Mouse (Mus musculus) c-Kit-positive CD71-positive TER-119-negative erythroid progenitor cells, embryonic 14.5 days (primary cell): ENCODE measurements at regions not wholly inside any gene's neighbourhood (a gene's known extent, or its start where the extent isn't known, plus 50 kb on each side); places are given as distances from the start of the nearest gene placed in this dataset.

Source experiments
- DNase-seq: peaks from one replicate; pipeline ENCODE4 v3.0.0-alpha.2; 2013; ENCODE audit warnings: low read depth

- DNase-seq: peak; percentile 24
These were observed 62.7 kb downstream of the Bmp2 start for GRCm38 (mm10) chr2:133614672-133615071.

GRCm38 (mm10) chr2:133615299-133615698 is 63.3 kb downstream of the Bmp2 start:
- DNase-seq: no peak

DNA sequence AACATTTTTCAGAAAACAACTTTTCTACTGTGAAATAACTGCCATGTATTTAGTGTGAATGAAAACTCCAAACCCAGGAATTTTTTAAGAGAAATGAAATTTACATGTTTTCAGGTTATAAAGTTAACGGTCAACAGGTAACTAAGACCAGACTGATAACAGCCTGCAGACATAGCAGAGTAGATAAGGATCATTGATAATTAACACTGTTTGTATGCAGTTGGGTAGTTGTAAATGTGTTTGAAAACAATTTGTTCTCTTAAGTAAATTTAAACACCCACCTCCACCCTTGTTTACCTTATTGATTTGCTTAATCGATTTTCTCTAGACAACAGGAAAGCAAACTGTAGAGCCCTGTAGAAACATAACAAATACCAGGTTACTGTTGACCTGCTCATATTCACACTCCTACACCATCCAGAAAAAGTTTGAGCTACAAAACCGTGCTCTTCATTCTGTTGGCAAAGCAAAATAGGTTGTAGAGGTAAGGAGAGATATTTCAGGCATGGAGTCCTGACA is 65.4 kb downstream of the Bmp2 start:
- DNase-seq: no peak

DNA sequence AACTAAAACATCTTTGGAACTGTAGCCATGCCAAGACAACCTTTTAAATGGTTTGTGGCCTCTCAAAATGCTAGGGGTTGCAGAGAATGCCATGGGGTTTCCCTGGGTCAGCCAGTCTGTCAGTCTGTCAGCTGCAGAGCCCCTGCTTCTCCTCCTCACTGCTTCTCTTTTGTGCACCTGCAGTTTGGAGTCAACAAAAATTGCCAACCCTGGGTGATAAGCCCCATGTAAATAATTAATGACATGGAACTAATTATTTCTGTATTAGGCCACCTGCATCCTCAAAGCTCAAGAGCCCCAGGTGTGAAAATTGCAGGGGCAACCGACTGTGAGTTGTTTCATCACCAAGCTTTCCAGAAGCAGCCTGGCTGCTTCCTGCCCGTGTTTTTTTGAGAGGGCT is 70.6 kb downstream of the Bmp2 start:
- DNase-seq: no peak

DNA sequence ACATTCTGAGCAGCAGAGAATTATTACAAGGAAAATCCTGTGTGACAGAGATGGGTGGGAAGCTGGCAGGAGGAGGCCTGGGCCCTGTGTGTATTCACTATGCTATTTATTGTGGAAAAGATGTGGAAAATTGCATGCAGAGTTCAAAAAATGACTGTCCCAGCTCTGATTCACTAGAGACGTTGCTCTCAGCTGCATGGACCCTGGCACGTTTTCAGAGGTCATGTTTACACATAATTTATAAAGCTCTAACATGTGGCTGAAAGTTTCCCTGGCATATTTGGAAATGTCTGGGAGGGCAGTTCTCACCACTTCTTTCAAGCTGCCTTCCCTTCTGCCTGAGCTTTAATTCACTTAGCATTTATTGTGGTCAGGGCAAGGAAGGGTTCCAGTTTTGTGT is 73.6 kb downstream of the Bmp2 start:
- no peak for DNase-seq

GRCm38 (mm10) chr2:133628874-133629273 is 76.9 kb downstream of the Bmp2 start:
- DNase-seq: no peak

GRCm38 (mm10) chr2:133635434-133635833 is 83.5 kb downstream of the Bmp2 start:
- DNase-seq: no peak

- DNase-seq: no peak
These were observed 98.0 kb downstream of the Bmp2 start for GRCm38 (mm10) chr2:133649874-133650481.

- no peak for DNase-seq
These were observed 114.5 kb downstream of the Bmp2 start for GRCm38 (mm10) chr2:133666331-133667054.

DNA sequence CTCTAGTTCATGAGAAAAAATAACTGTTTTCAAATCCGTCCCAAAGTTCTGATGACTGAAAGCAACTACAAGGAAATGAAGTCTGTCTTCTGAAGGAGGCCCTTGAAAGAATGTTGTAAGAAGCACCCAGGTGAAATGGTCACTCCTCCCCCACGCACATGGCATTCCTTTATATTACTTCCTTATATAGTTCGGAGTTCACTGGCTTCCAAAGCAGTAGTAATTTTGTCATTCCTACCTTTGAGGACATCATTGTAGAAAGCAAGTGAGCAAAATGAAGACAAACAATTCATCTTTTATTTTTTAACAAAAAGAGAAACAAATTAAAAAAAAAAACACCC is 115.1 kb downstream of the Bmp2 start:
- no peak for DNase-seq

GRCm38 (mm10) chr2:133669821-133670220 is 117.9 kb downstream of the Bmp2 start:
- no peak for DNase-seq

- no peak for DNase-seq
These were observed 119.6 kb downstream of the Bmp2 start for GRCm38 (mm10) chr2:133671528-133671927.

DNA sequence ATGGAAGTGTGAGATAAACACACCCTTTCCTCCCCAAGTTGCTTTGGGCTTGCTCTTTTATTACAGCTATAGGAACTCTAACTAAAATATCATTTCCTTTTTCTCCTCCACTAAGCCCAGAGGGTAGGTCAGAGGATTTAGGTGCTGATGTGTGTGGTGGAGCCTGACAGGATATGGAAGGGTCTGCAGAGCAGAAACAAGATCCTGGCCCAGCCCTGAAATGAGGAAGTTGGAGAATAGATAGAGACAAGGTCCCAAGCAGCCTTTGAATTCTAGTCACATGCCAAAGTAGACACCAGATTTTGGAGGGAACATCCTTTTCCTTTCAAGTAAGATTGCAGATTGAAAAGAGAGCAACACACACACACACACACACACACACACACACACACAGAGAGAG is 132.4 kb downstream of the Bmp2 start:
- no peak for DNase-seq

GRCm38 (mm10) chr2:133688121-133688787 is 136.3 kb downstream of the Bmp2 start:
- peak; percentile 46 for DNase-seq

DNA sequence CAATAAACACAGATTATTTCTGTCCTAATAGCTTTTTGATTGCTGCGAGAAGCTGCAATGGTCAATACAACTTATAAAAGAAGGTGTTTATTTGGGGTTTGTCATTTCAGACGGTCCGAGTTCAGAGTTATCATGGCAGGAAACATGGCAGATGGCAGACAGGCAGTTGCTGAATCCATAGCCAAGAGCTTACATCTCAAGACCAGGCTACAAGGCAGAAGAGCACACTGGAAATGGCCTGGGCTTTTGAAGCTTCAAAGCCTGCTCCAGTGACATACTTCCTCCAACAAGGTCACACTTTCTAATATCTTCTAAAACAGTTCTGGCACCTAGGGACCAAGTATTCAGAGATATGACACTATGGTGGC is 136.8 kb downstream of the Bmp2 start:
- DNase-seq: peak; percentile 9

- no peak for DNase-seq
These were observed 157.0 kb downstream of the Bmp2 start for GRCm38 (mm10) chr2:133708735-133709584.

- DNase-seq: no peak
These were observed 164.3 kb downstream of the Bmp2 start for GRCm38 (mm10) chr2:133716243-133716642.

DNA sequence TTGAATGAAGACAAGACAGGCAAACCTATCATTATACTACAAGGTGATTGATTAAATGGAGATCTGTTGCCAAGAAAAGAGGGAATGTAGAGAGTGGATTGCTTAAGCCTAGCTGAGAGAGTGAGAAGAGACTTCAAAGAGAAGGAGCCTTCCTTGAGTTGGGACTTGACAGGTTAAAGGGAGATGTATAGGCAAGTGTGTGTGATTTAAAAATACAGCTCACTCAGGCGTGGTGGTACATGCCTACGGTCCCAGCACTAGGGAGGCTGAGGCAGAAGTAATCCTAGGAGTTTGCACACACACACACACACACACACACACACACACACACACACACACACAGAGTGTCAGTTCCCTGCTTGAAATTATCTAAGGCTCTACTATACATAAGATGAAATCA is 165.1 kb downstream of the Bmp2 start:
- DNase-seq: no peak

DNA sequence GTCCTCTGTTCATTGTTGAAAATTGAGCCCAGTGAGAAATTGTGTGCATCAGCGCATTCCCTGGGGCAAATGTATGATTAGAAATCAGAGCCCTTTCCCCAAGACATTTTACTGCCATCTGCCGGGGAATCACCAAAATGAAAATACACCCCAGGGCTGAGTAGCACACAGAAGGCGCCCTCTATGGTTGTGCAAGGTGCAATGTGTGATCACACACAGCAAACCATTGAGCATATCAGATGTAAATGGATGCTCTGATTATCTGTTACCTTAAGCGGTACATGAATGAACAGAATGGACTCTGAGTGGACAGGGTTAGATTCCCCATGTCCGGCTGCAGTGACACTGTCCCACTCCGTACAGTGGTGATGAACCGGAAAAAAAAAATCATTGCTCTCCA is 172.4 kb downstream of the Bmp2 start:
- DNase-seq: no peak

GRCm38 (mm10) chr2:133724757-133725156 is 172.8 kb downstream of the Bmp2 start:
- DNase-seq: no peak

- DNase-seq: no peak
These were observed 182.7 kb downstream of the Bmp2 start for GRCm38 (mm10) chr2:133734469-133735225.
